Mouse (Mus musculus): ENCODE data around the gene Cenpa.
A peak's percentile ranks its signal among the peaks of the same experiment; 100 is the strongest.

Cenpa gene

DNA sequence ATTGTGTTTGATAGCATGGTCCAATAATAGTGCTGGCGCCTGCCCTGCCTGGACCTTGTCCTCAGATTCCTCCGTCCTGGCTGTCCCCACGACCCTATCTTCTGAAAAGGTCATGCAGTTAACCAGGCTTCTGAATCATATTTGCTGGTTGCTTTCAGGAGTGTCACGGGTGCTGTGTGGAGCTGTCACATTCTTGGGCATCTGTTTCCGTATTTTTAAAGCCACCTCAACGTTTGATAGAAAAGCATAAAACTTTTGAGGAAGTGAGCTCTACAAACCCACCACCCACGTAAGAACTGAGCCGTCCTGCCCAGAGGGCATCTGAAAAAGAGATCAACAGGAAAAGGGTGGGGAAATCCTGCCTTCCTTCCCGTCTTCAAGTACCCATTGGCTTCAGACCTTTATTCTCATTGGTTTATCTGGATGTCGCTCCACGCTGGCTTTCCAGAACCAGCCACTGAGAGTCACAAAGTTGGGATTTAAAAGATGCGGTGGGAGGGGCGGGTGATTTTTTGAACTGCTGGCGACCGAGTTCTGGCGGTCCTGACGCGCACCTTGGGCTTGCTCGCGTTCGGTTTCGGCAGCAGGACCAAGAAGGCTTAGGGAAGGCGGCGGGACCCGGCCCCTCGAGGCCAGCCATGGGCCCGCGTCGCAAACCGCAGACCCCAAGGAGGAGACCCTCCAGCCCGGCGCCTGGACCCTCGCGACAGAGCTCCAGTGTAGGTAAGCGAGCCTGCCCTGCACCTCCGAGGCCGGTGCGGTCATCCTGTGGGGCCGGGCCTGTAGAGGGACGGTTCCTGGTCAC is at the start of gene Cenpa:
Gene Cenpa, plus strand, starts transcription at position 387 of the 805 bp plus-strand sequence.
- peak; percentile 89 for DNase-seq (ENCODE audit: low read depth, low spot score)

DNA sequence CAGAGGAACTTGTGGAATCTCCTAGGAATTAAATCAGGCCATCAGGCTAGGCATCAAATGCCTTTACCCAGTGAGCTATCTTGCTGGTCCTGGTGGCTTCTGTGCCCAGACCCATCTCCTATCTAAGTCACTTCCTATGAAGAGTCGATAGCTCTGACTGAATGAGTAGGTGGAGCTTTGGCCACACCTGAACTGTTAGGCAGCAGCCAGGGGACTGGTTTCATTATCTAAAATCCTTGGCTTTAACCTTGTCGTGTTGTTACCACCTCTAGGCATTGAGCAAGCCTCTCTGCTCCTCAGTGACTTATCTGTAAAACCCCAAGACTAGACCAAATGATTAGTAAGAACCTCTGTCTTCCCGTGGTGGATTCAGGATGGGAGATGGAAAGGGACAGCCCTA is 49.2 kb upstream of the Cenpa start:
- DNase-seq (ENCODE audit: low read depth, low spot score): no peak

DNA sequence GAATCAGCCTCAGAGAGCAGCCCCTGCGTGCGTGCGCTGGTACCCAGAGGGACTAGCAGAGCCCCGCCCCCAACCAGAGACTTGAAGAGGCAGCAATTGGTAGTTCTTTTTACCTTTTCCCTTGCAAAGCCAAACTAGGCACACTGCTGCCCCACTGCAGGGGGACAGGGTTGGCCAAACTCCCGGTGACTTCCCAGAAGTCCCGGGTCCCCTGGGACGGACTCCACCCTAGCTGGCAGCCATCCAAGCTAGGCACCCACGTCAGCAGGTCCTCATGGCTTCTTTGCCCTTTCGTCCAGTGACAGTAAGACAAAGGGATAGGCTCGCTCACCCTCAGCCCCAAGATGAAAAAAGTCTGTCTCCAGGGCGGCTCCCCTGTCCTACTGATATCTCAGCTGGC is 48.7 kb upstream of the Cenpa start:
- no peak for DNase-seq (ENCODE audit: low read depth, low spot score)

DNA sequence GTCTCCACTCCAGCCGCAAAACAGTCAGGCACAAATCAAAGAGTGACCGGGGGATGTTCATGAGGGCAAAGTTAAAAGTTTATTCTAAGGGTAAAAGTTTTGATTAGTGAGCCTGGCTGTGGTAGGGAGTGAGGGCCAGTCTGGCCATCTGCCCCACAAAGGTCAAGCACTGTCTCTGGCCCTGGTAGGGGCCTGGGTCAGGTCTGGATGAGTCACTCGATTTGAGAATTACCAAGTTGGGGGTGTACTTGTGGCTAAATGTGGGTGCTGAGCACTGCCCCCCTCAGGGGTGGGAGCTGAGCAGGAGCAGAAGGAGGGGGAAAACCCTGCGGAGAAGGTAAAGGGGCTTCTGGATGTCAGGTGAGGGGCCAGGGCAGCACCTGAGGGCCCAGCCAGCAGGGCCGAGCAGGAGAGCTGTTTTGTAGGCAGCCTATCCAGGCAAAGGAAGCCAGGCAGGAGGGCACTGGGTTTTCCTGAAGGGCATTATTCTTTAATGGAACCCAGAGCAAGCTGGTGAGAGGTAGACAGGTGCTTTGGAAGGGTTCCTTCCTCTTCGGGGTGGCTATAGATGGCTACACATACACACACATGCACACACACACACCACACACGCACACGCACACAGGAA is 48.1 kb upstream of the Cenpa start:
- no peak for DNase-seq (ENCODE audit: low read depth, low spot score)

DNA sequence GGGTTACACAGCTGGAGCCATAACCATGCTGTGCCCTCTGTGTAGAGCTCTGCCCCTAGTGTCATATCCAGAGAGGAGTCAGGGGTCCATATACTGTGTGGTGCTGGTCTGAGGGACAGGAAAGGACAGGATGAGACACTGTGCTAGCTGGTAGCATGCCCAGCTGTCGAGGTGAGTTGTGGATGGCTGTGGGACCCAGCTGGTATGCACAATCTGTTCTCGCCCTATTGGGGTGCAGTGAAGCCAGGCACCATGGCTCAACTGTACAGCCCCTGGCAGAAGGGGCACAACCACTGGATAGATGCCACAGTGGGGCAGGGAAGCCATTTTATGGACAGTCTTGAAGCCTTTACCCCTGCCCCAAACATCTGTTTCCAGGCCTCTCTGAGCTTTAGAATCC is 47.4 kb upstream of the Cenpa start:
- DNase-seq (ENCODE audit: low read depth, low spot score): no peak

DNA sequence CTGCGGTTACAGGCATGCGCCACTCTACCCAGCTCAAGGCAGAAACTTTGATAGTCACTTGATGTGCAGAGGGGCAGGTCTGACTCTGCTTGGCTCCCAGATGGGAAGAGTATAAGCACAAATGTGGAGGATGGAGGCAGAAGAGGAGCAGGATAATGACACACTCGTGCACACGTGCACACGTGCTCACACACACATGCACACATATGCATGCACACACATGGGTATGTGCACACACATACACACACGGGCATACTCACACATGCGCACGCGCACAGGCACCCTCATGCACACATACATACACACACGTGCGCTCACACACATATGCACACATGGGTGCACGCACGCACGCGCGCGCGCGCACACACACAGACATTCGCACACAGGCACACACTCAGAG is 46.0 kb upstream of the Cenpa start:
- DNase-seq (ENCODE audit: low read depth, low spot score): no peak

DNA sequence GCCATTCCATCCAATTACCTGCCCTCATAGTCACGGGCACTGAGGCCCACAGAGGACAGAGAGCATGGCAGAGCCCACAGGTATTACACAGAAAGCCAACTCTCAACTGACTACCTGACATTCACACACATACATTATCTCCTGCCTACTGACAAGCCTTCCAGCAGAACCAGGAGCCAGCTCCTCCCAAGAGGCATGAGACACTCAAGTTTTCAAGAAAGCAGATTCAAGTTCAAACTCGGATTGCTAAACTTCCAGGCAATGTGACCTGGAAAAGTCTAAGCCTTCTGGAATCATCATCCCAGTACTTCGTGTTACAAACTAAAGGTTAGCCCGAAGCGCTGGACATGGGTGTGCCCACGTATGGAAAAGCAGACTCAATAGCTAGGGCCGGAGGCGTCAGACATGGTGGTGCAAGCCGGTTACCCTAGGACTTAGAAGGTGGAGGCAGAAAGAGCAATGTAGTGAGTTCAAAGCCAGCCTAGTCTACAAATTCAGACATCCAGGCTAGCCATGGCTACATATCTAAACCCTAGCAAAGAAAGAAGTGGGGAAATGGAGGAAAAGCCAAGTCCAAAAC is 45.3 kb upstream of the Cenpa start:
- DNase-seq (ENCODE audit: low read depth, low spot score): no peak

DNA sequence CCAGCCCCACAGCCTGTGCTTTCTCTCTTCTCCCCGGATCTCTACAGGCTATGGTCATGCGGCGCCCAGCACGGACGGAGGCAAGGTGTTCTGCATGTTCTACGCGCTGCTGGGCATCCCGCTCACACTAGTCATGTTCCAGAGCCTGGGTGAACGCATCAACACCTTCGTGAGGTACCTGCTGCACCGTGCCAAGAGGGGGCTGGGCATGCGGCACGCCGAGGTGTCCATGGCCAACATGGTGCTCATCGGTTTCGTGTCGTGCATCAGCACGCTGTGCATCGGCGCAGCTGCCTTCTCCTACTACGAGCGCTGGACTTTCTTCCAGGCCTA is 44.8 kb upstream of the Cenpa start:
- no peak for DNase-seq (ENCODE audit: low read depth, low spot score)

DNA sequence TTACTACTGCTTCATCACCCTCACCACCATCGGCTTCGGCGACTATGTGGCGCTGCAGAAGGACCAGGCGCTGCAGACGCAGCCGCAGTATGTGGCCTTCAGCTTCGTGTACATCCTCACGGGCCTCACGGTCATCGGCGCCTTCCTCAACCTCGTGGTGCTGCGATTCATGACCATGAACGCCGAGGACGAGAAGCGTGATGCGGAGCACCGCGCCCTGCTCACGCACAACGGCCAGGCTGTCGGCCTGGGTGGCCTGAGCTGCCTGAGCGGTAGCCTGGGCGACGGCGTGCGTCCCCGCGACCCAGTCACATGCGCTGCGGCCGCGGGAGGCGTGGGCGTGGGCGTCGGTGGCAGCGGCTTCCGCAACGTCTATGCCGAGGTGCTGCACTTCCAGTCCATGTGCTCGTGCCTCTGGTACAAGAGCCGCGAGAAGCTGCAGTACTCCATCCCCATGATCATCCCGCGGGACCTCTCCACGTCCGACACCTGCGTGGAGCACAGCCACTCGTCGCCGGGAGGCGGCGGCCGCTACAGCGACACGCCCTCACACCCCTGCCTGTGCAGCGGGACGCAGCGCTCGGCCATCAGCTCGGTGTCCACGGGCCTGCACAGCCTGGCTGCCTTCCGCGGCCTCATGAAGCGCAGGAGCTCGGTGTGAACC is 44.3 kb upstream of the Cenpa start:
- DNase-seq (ENCODE audit: low read depth, low spot score): no peak

DNA sequence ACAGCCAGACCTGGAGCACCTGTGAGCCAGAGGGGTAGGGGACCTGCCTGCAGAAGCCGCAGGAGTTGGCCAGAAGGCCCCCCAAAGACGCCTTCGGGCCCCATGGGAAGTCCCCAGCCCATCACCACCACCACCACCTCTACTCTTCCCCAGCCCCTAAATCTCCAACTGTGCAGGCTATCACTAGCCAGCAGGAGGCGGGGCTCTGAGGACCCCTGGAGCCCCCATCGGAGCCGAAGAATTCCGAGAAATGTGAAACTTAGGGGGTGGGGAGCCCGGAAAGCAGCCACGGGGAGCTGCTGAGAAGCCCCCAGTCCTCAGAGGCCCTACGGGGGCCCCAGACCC is 43.8 kb upstream of the Cenpa start:
- no peak for DNase-seq (ENCODE audit: low read depth, low spot score)

DNA sequence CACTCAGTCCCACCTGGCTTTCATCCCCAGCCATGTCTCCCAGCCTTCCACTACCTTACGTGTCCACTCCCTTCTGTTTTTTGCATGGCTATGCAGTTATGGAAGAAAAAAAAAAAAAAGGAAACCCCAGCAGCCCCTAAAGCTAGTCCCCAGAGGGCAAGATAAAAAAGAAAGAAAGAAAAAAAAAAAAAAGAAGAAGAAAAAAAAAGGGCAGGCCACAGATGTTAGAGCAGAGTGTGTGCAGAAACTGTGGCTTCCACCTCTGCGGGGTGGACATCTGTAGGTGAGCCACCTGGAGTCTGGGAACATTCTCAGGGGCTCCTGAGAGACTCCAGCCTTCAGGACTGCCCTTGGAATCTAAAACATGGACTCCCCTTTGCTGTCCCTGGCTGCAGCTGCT is 43.2 kb upstream of the Cenpa start:
- no peak for DNase-seq (ENCODE audit: low read depth, low spot score)

DNA sequence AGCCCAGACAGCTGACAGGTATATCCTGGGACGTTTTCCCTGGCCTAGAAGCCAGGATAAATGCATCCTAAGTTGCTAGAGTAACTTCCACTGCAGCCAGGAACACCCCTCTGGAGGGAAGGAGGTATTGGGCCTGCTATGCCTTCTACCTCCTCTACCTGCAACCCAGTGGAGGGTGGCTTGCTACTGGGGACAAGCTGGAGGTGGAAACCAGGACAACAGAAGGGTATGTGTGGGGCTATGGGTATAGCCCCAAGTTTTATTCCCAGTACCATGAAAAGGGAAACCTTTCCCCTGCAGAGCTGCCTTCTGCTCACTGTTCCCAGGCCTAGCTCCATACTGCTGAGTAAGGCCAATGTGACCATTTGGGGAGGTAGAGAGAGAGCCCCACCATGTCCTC is 42.3 kb upstream of the Cenpa start:
- no peak for DNase-seq (ENCODE audit: low read depth, low spot score)

DNA sequence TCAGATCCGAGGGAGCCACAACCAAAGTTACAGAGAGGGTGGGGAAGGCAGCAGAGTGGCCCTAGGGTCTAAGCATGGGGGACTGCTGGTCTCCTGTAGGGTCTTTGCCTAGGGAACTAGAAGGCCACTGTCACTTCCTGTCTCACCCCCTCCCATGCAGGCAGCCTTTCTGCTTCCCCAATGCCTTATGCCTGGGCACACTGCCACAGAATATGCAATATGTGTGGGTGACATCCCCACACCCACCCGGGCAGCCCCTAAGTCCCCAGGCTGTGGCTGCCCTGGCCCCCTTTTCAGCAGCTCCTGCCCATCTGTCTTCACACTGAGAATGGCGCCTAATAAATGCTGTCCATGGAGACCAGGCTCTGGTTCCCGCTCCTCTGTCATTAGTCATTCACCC is 41.7 kb upstream of the Cenpa start:
- no peak for DNase-seq (ENCODE audit: low read depth, low spot score)

DNA sequence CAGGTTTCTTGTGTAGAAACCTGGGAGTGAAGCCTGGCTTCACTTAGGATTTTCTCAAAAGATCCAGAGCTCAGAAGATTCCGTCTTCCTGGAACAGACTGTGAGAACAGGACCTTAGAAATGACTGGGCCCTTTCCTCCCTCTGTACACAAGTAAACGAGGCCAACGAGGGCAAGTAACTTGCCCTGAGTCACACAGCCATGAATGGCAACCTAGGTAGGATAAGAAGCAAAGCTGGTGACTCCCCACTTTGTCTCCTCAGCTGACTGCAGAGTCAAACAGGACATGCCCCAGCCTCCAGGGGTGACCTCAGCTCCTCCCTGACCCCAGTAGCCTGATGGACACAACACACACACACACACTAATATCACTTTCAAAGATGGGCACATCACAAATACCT is 41.2 kb upstream of the Cenpa start:
- DNase-seq (ENCODE audit: low read depth, low spot score): no peak

DNA sequence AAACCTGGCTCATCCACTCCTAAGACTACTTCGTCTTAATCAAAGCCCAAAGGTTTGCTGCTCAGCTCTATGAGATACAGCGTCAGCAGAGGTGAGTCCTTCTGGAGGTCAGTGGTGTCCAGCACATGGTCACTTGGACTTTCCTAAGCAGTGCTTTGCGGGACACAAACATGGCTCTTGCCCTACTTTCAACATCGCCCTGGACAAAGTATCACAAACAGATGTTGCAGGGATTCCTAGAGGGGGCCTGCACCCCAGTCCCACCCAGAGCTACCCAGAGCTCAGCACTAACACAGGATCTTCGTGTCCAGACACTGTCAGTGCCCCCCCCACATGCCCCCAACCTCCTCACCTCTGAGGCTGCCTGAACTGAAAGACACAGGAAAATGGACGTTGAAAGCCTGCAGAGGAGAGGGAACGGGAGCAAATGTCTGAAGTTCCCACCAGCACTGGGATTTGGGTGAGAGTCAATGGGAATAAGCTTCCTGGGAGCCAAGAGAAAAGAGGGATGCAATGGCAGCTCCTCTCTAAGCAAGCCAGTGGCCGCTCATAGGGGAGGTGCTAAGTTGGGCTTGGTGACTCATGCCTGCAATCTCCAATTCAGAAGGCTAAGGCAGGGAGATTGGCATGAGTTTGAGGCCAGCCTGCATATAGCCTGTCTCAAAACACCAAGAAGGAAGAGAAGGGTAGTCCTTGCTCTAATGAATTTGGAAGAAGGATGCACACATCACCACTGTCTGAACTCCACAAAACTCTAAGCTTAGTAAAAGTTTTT is 40.1 kb upstream of the Cenpa start:
- no peak for DNase-seq (ENCODE audit: low read depth, low spot score)

DNA sequence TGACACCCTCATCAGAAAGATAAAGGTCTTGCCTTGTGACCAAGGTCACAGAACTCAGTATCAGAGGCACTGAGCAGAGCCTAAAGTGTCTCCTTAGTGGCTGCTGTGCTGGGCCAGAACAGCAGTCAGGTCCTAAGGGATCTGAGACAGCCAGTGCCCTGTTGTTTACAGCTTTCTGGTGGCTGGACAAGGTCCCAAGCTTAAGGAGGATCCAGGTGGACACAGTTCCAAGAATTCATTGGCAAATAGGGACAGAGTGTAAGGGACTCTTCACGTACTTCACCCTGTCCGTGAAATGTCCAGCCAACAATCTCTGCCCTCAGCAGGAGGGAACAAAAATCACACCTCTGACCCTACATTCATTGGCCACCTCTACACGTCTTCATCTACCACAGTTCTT is 38.1 kb upstream of the Cenpa start:
- no peak for DNase-seq (ENCODE audit: low read depth, low spot score)

DNA sequence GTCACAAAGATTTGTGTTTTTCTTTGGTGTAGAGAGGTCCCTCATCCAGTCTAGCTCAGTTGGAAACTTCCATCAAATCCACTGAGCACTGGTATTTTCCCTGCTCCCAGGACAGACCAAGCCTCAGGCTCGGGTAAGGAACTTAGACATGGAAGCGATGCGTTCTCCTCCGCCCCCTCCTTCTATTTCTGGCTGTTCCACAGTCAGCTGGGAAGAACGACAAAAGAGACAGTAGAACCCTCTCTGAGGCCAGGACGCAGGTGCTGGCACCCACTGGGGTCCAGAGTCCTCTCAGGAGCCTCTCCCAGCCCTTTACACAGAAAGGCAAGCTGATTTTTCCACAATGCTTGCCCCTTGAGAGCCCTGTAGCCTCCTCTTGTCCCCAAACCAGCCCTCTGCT is 36.2 kb upstream of the Cenpa start:
- no peak for DNase-seq (ENCODE audit: low read depth, low spot score)

DNA sequence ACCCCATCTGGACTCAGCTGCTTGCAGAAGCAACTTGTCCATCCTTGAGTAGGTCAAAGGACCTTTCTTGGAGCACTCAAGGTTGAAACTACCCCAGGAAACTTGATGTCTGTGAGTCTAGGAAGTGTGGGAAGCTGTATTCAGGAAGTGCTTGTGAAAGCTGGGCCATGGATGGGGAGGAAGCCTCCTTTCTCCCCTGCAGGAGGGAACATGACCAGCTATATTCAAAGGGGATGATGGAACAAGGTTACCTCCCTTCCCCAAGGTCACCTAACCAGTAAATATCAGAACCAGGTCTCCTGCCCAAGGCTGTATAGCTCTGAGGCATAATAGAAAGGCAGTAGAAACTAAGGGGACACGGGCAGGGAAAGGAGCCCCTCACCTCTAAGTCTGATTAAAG is 34.4 kb upstream of the Cenpa start:
- no peak for DNase-seq (ENCODE audit: low read depth, low spot score)

DNA sequence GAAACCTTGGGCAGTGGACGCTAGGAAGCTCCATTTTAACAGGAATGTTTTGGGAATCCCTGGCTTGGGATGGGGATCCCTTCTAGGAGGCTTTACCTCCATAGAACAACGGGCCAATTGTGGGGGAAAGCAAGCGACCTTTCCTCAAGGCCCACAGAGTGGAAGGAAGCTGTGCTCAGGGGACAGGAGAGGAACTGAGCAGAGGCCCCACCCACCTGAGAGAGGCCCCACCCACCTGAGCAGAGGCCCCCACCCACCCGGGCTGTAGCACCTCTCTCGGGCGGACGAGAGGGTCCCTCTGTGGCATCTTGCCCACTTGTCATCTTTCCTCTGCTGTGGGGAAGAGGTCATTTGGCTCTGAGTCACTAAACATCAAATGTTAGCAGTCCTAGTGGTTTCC is 29.6 kb upstream of the Cenpa start:
- DNase-seq (ENCODE audit: low read depth, low spot score): no peak

DNA sequence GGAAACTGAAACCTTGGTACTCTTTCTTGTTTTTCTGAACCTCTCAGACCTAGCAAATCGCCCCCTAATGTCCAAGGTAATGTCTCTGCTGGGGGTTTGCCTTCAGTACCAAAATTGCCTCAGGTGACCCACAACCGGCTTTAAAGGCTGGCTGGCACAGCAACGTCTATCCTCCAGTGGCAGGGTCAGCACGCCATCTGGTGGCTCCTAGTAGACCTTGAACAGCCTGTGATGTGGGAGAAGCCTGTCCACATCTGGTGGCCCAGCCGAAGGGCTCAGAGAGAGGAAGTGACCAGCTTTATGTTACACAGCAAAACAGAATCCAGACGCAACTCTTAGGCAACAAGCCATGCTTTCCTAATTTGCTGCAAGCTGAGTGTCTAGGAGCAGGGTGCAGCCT is 28.5 kb upstream of the Cenpa start:
- DNase-seq (ENCODE audit: low read depth, low spot score): no peak

DNA sequence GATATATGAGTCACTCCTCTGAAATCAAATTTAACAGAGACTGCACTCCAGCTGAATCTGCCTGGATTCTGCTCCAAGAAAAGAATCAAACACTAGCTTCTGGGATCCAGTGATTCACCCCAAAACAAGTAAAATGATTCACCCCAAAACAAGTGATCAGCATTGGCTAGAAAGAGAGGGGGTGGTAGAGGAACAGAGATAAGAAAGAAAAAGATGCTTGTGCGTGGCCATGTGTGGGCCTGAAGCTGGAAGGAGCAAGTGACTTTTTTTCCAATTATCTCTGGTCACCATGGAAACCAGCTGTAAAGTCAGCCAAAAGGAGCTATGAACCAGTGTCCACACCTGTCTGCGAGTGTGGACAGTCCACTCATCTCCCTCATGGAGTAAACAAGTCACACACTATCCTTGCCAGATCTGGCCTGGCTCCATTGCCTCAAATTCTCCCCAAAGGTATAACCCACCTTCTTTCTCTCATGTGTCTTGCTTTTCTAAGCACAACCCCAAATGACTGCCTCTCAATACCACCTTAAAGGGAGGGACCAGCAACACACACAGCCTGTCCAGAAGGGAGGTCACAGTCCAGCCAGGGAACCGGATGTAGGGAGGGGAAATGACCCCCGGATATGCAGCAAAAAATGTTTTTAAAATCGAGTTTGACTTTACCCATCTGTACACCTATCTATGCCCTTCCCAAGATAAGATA is 22.9 kb upstream of the Cenpa start:
- no peak for DNase-seq (ENCODE audit: low read depth, low spot score)

DNA sequence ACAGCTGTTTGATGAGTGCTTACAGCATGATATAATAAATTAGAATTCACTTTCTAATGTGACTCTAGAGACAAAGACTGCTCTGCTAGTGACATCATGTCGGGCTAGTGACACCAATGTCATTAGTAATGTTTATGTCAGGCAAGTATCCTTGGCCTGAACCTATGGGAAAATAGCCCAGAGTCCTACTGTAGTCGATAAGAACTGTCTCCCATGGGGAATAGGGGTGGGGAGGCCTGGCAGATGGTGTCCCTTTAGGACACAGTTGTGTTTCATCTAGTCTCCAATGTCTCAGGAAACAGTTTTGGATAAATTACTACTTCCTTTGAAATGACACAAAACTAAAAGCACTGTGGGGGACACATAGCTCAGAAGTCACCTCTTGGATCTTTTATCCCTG is 20.5 kb upstream of the Cenpa start:
- DNase-seq (ENCODE audit: low read depth, low spot score): no peak
